Mouse (Mus musculus): ENCODE data around the gene Rnf32.

The Rnf32 gene

GRCm38 (mm10) chr5:29274746-29275145, 79.0 kb downstream of the Rnf32 start:
- no peak for DNase-seq
